Mouse (Mus musculus) myocyte (in vitro differentiated cells): ENCODE measurements around the gene Sparc.

Source experiments
- E2F4 ChIP-seq: IDR thresholded peaks from one replicate; pipeline ENCODE4 v1.6.1; 2011; ENCODE audit warnings: mild to moderate bottlenecking, control low read depth, moderate library complexity; ENCODE audit not compliant: insufficient read depth
- MYOG ChIP-seq, 3 experiments: IDR thresholded peaks; one replicate each; pipeline ENCODE4 v1.6.1; 2011; ENCODE audit warnings: control low read depth in 2 of 3, low read depth in 2 of 3, mild to moderate bottlenecking in 2 of 3; ENCODE audit not compliant: insufficient read length in 2 of 3, control insufficient read depth in 1 of 3, insufficient read depth in 1 of 3
- POLR2A ChIP-seq: IDR thresholded peaks from one replicate; pipeline ENCODE4 v1.6.1; 2011; ENCODE audit warnings: low read depth, mild to moderate bottlenecking, control low read depth, moderate library complexity; ENCODE audit not compliant: insufficient read length
- REST ChIP-seq: IDR thresholded peaks from one replicate; pipeline ENCODE4 v1.6.1; 2011; ENCODE audit warnings: mild to moderate bottlenecking, control low read depth, moderate library complexity; ENCODE audit not compliant: insufficient read depth, insufficient read length
- SRF ChIP-seq: IDR thresholded peaks from one replicate; pipeline ENCODE4 v1.6.1; 2011; ENCODE audit warnings: low read depth; ENCODE audit not compliant: control insufficient read depth, insufficient read length
- TCF12 ChIP-seq: IDR thresholded peaks from one replicate; pipeline ENCODE4 v1.6.1; 2011; ENCODE audit warnings: mild to moderate bottlenecking, control low read depth; ENCODE audit not compliant: poor library complexity, insufficient read depth, severe bottlenecking
- USF1 ChIP-seq: IDR thresholded peaks from one replicate; pipeline ENCODE4 v1.6.1; 2011; ENCODE audit warnings: low read depth, mild to moderate bottlenecking, control low read depth, moderate library complexity

- TF ChIP-seq POLR2A (no peak), USF1 (no peak), SRF (no peak), REST (no peak), TCF12 (no peak), MYOG (IDR thresholded peaks at IDR 0.05; ENCODE audit: control insufficient read depth in 1 of 3, insufficient read depth in 1 of 3, insufficient read length in 2 of 3, low read depth in 2 of 3) (no peak), E2F4 (no peak)
Observed at GRCm38 (mm10) chr11:55358094-55358783, 64.7 kb downstream of the Sparc start.
